Mouse (Mus musculus) CH12.LX (cell line): ENCODE measurements around the gene Rmi2.

Experiments
- CTCF ChIP-seq, 2 experiments: IDR thresholded peaks in 1 of 2; conservative IDR thresholded peaks in 1 of 2; 2 replicates each; pipeline ENCODE4 v1.5.1; 2011 to 2012; ENCODE audit warnings: low read depth in 2 of 2, low read length in 2 of 2, improper control_type of control experiment in 1 of 2, inconsistent platforms in 1 of 2, mild to moderate bottlenecking in 1 of 2, moderate library complexity in 1 of 2
- GABPA ChIP-seq: IDR thresholded peaks from 2 replicates; pipeline ENCODE4 v1.6.1; 2012; ENCODE audit warnings: low read depth, low read length, improper control_type of control experiment, inconsistent platforms; ENCODE audit not compliant: insufficient replicate concordance
- HCFC1 ChIP-seq: IDR thresholded peaks from 2 replicates; pipeline ENCODE4 v1.6.1; 2012; ENCODE audit warnings: low read depth, mild to moderate bottlenecking, inconsistent platforms, low read length, improper control_type of control experiment
- MYC ChIP-seq: IDR thresholded peaks from 2 replicates; pipeline ENCODE4 v1.6.1; 2011; ENCODE audit warnings: low read depth, mild to moderate bottlenecking, improper control_type of control experiment, low read length
- NRF1 ChIP-seq: IDR thresholded peaks from 2 replicates; pipeline ENCODE4 v1.6.1; 2014; ENCODE audit warnings: low read depth, mild to moderate bottlenecking, inconsistent platforms, low read length, improper control_type of control experiment, moderate library complexity
- POLR2A ChIP-seq: IDR thresholded peaks from 2 replicates; pipeline ENCODE4 v1.6.1; 2011; ENCODE audit warnings: low read depth, mild to moderate bottlenecking, improper control_type of control experiment, low read length
- RCOR1 ChIP-seq: conservative IDR thresholded peaks from 2 replicates; pipeline ENCODE4 v1.6.1; 2012; ENCODE audit warnings: low read depth, mild to moderate bottlenecking, inconsistent platforms, low read length, improper control_type of control experiment

DNA sequence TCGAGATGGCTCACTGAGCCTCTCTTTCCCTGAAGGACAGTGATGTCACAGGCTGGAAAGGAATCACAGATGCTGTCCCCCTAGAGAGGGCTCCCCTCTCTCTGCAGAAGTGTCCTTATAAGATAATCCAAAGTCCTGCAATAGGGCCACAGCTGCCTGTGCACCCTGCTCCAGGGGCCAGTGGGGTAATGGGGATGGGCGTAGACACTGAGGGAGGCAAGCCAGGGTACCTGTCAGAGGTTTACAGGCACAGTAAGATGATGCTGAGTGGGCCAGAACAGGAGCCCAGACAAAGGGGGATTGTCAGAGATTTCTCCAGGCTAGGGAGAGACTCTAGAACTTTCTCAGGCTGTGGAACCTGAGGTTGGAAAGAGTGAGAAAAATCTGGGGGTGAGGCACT lies 32.6 kb downstream of the Rmi2 start:
- no peak for TF ChIP-seq CTCF (conservative IDR thresholded peaks at IDR 0.05 in 1 of 2, IDR thresholded peaks at IDR 0.05 in 1 of 2; ENCODE audit: low read depth in 2 of 2, low read length in 2 of 2)
- TF ChIP-seq HCFC1: no peak
- no peak for TF ChIP-seq MYC
- no peak for TF ChIP-seq GABPA
- no peak for TF ChIP-seq POLR2A
- no peak for TF ChIP-seq NRF1
- TF ChIP-seq RCOR1: no peak
